Mouse (Mus musculus) kidney, postnatal 0 days (tissue): Measurements from ENCODE around the gene Kalrn. TPM values are rescaled to one million over a fixed set of nuclear protein-coding genes. Genes with fewer than 3 reads are reported as not detected.

Experiments
- ATAC-seq: fragments of 200-750 bp; cut with Nextera tagmentation; replicated peaks from 2 replicates; pipeline ENCODE4 v1.8.0; 2017; ENCODE audit warnings: low read depth, moderate number of reproducible peaks, moderate TSS enrichment, moderate library complexity; ENCODE audit not compliant: low FRiP score
- DNase-seq: peaks from one replicate; pipeline ENCODE4 v3.0.0-alpha.2; 2016; ENCODE audit warnings: low spot score
- H3K27ac ChIP-seq: fragments of 300-500 bp; sonication (generic); 2 replicates; pipeline ENCODE4 v1.5.1; 2014; ENCODE audit warnings: mild to moderate bottlenecking
- H3K27me3 ChIP-seq: fragments of 300-500 bp; sonication (generic); 2 replicates; pipeline ENCODE4 v1.6.1; 2014; ENCODE audit warnings: low read length, mixed read lengths; ENCODE audit not compliant: insufficient read depth
- H3K36me3 ChIP-seq: fragments of 300-500 bp; sonication (generic); 2 replicates; pipeline ENCODE4 v1.6.1; 2014; ENCODE audit warnings: low read length, mixed read lengths; ENCODE audit not compliant: insufficient read depth
- H3K4me1 ChIP-seq: fragments of 300-500 bp; sonication (generic); replicated peaks from 2 replicates; pipeline ENCODE4 v1.6.1; 2014; ENCODE audit warnings: antibody characterized with exemption, low read length, mixed read lengths; ENCODE audit not compliant: insufficient read depth
- H3K4me2 ChIP-seq: fragments of 300-500 bp; sonication (generic); 2 replicates; pipeline ENCODE4 v1.6.1; 2014; ENCODE audit warnings: mild to moderate bottlenecking, low read length, moderate library complexity, mixed read lengths
- H3K4me3 ChIP-seq: fragments of 300-500 bp; sonication (generic); replicated peaks from 2 replicates; pipeline ENCODE4 v1.5.1; 2014; ENCODE audit warnings: low read depth, low read length
- H3K9ac ChIP-seq: fragments of 300-500 bp; sonication (generic); 2 replicates; pipeline ENCODE4 v1.6.1; 2014; ENCODE audit warnings: low read depth, low read length
- H3K9me3 ChIP-seq: fragments of 300-500 bp; sonication (generic); replicated peaks from 2 replicates; pipeline ENCODE4 v1.6.1; 2016; ENCODE audit warnings: low read length, inconsistent platforms, mixed read lengths
- CTCF ChIP-seq: IDR thresholded peaks from 2 replicates; pipeline ENCODE4 v1.5.1; 2016; ENCODE audit warnings: antibody characterized with exemption, low read depth, mild to moderate bottlenecking, moderate library complexity
- WGBS: fragments of 180-500 bp; shearing (Covaris S2); extraction: QIAGEN DNeasy Blood & Tissue Kit; methylation state at CpG from one replicate; pipeline ENCODE4 v1.1.7; 2014; 5-methylcytosine and 5-hydroxymethylcytosine counted together
- polyA plus RNA-seq: library from polyadenylated mRNA; unstranded; fragments of >200 nt; fragmentation: Nextera tagmentation; extraction: Ambion mirVana; gene quantifications from 2 replicates; pipeline ENCODE4 v1.2.1, GENCODE M21; 2015

Gene Kalrn
- polyA plus RNA-seq, 1 experiment from 2014 or later: 20.0 TPM

DNA sequence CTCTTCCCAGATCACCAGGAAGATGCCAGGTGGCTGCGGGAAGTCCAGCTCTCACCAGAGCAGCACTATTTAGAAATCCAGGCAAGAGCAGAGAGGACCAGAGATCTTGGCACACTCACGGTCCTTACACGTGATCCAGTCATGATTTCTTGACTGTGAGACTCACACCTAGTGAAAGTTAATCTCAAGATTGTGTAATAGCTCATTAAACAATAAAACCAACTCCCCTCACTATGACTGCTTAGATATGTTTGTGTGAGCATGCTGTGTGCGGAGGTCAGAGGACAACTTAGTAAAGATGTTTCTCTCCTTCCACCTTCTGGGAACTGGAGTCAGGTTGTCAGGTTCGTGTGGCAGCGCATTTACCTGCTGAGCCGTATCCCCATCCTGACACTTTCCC is 453.5 kb downstream of the Kalrn start:
- ATAC-seq (no peak), DNase-seq (no peak)
- Histone ChIP-seq H3K4me1 (no peaks in the 10 kb centered on the region), H3K27ac (no peak overlapping the region), H3K27me3 (no peaks in the 10 kb centered on the region), H3K9me3 (no peaks in the 10 kb centered on the region), H3K4me3 (no peak overlapping the region), H3K4me2 (no peak overlapping the region), H3K36me3 (no peaks in the 10 kb centered on the region), H3K9ac (no peak overlapping the region)
- 88% methylated on average over 7 of the region's 7 CpGs for WGBS
- TF ChIP-seq CTCF: no peak

GRCm38 (mm10) chr16:34119370-34119769 is 454.0 kb downstream of the Kalrn start:
- ATAC-seq (no peak), DNase-seq (peak; percentile 49)
- Histone ChIP-seq H3K27me3 (no peaks in the 10 kb centered on the region), H3K4me3 (no peak overlapping the region), H3K9me3 (no peaks in the 10 kb centered on the region), H3K36me3 (no peaks in the 10 kb centered on the region), H3K4me1 (no peaks in the 10 kb centered on the region), H3K4me2 (no peak overlapping the region), H3K9ac (no peak overlapping the region), H3K27ac (no peak overlapping the region)
- 24% methylated on average over 2 of the region's 2 CpGs for WGBS
- TF ChIP-seq CTCF: peak; percentile 76

- peak; percentile 92 for TF ChIP-seq CTCF
- H3K4me3 ChIP-seq: no peak overlapping the region
- H3K36me3 ChIP-seq: no peaks in the 10 kb centered on the region
- ATAC-seq: no peak
- DNase-seq: peak; percentile 84
- H3K9ac ChIP-seq: no peak overlapping the region
- H3K4me1 ChIP-seq: no peaks in the 10 kb centered on the region
- no peak overlapping the region for H3K27ac ChIP-seq
- no peak overlapping the region for H3K4me2 ChIP-seq
- H3K9me3 ChIP-seq: no peaks in the 10 kb centered on the region
- no peaks in the 10 kb centered on the region for H3K27me3 ChIP-seq
- WGBS: 7% methylated on average over 3 of the region's 3 CpGs
Measured at GRCm38 (mm10) chr16:34114665-34115064, 458.7 kb downstream of the Kalrn start.

DNA sequence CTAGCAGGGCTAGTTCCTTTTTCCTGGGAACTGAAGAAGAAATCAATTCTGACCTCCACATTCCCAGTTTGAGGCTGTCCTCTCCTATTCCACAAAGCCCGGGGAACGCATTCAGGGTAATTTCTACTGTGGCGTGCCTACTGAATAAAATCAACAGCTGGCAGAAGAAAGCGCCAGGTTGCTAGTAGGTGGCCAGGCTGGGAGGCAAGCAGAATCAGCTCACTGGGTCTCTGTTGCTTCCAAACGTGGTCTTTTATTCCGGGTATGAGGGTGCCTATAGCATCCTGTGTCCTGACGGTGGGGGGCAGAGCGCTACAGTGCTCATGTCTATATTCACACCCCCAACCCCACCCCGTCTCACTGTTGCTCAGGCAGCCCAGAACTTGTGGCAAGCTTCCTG is 460.2 kb downstream of the Kalrn start:
- H3K9me3 ChIP-seq: no peaks in the 10 kb centered on the region
- DNase-seq (no peak), ATAC-seq (no peak)
- no peak overlapping the region for H3K9ac ChIP-seq
- no peaks in the 10 kb centered on the region for H3K27me3 ChIP-seq
- no peak overlapping the region for H3K4me3 ChIP-seq
- no peak for TF ChIP-seq CTCF
- H3K4me1 ChIP-seq: no peaks in the 10 kb centered on the region
- WGBS: 90% methylated on average over 9 of the region's 9 CpGs
- no peak overlapping the region for H3K27ac ChIP-seq
- H3K4me2 ChIP-seq: no peak overlapping the region
- no peaks in the 10 kb centered on the region for H3K36me3 ChIP-seq

DNA sequence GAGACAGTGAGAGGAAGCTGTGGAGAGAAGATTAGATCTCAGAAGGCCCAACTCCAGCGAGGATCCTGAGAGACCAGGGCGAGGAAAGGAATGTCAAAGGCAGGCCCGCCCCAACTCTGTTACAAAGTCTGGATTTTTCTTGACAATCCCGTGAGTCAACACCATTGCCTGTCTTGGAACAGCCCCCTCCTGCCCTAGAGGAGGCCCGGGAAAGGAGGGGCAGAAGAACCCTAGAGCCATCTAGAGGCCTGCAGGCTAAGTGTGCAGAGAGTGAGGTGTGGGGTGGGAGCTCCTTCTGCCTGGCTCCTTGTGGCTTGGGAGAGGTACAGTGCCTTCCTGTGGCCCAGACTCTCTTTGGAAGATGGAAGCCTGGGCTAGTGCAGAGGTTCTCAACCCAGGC is 460.8 kb downstream of the Kalrn start:
- DNase-seq: no peak
- H3K9me3 ChIP-seq: no peaks in the 10 kb centered on the region
- TF ChIP-seq CTCF: peak; percentile 64
- H3K4me3 ChIP-seq: no peak overlapping the region
- no peak overlapping the region for H3K27ac ChIP-seq
- ATAC-seq: no peak; the same call in 1 of the 2 replicates
- no peaks in the 10 kb centered on the region for H3K4me1 ChIP-seq
- 32% methylated on average over 5 of the region's 5 CpGs for WGBS
- H3K9ac ChIP-seq: no peak overlapping the region
- no peaks in the 10 kb centered on the region for H3K36me3 ChIP-seq
- H3K4me2 ChIP-seq: no peak overlapping the region
- H3K27me3 ChIP-seq: no peaks in the 10 kb centered on the region

- no peak for DNase-seq
- no peak overlapping the region for H3K27ac ChIP-seq
- H3K27me3 ChIP-seq: no peaks in the 10 kb centered on the region
- no peak for ATAC-seq
- H3K9me3 ChIP-seq: no peaks in the 10 kb centered on the region
- 64% methylated on average over 7 of the region's 7 CpGs for WGBS
- H3K4me1 ChIP-seq: no peaks in the 10 kb centered on the region
- no peak for TF ChIP-seq CTCF
- H3K9ac ChIP-seq: no peak overlapping the region
- no peak overlapping the region for H3K4me3 ChIP-seq
- no peak overlapping the region for H3K4me2 ChIP-seq
- H3K36me3 ChIP-seq: no peaks in the 10 kb centered on the region
Measured at GRCm38 (mm10) chr16:34110840-34111625, 462.3 kb downstream of the Kalrn start.

- no peak for DNase-seq
- no peaks in the 10 kb centered on the region for H3K4me1 ChIP-seq
- no peak overlapping the region for H3K9ac ChIP-seq
- no peak overlapping the region for H3K27ac ChIP-seq
- no peak for TF ChIP-seq CTCF
- no peaks in the 10 kb centered on the region for H3K36me3 ChIP-seq
- no peak overlapping the region for H3K4me3 ChIP-seq
- no peaks in the 10 kb centered on the region for H3K9me3 ChIP-seq
- WGBS: 90% methylated on average over 6 of the region's 6 CpGs
- ATAC-seq: no peak
- no peaks in the 10 kb centered on the region for H3K27me3 ChIP-seq
- no peak overlapping the region for H3K4me2 ChIP-seq
Measured at GRCm38 (mm10) chr16:34104427-34104826, 468.9 kb downstream of the Kalrn start.
